Comparison of ENCODE assay signal across 1 mouse cellular context in the genomic region with DNA sequence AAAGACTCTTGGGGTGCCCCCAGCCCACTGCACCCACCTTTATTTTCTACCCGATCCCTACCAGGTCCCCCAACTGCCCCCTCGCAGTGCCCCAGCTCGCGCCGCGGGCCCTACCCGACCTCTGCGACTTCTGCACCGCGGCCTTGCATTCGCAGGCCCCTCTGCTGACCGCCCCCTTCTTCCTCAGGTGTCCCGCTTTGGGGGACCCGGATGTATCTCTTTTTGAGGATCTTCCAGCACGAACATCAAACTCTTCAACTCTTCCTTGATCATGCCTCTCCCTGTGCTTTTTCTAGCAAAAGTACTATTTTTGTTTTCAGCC.
TF ChIP-seq lines count a peak whose summit lies in the region.

No protein-coding gene starts in this region.

TF ChIP-seq in ES-E14, 5 proteins besides CTCF, POLR2A, EP300 and RAD21:
- TF ChIP-seq HCFC1 (IDR thresholded peaks at IDR 0.05; ENCODE audit: borderline replicate concordance, insufficient read depth, low read length) (no peak), CHD2 (IDR thresholded peaks at IDR 0.05; ENCODE audit: low read depth, low read length) (no peak), ZC3H11A (IDR thresholded peaks at IDR 0.05; ENCODE audit: borderline replicate concordance, low read depth, low read length) (no peak), MAFK (IDR thresholded peaks at IDR 0.05; ENCODE audit: insufficient read depth, low read depth, low read length) (no peak), ZNF384 (IDR thresholded peaks at IDR 0.05; ENCODE audit: low read depth, low read length) (no peak)
